Mouse (Mus musculus): ENCODE results near the gene Gpr132.

The Gpr132 gene

GRCm38 (mm10) chr12:112908991-112909390 lies 41.0 kb upstream of the Gpr132 start:
- 0 out of 2 replicates have a peak, but pooled peaks cover 3% of the 10 kb centered on the region for H3K27me3 ChIP-seq (ENCODE audit: insufficient read depth, low read length)
- peaks cover 48% of the 10 kb centered on the region for H3K4me1 ChIP-seq (replicated peaks; ENCODE audit: low read depth, low read length)
- no peaks in the 10 kb centered on the region for H3K9me3 ChIP-seq (ENCODE audit: low read length)
- H3K36me3 ChIP-seq (ENCODE audit: insufficient read depth, low read length) = peaks cover 67% of the 10 kb centered on the region
- TF ChIP-seq POU5F1 (IDR thresholded peaks at IDR 0.05; ENCODE audit: borderline replicate concordance, low read length) (no peak), CTCF (conservative IDR thresholded peaks at IDR 0.05; ENCODE audit: low read length) (no peak), NANOG (IDR thresholded peaks at IDR 0.05; ENCODE audit: borderline replicate concordance, low read length) (no peak)
- H3K4me3 ChIP-seq (replicated peaks; ENCODE audit: low read length) = peak overlapping the region; percentile 39; the same call in 1 of the 2 replicates

- no peak overlapping the region for H3K4me3 ChIP-seq (replicated peaks; ENCODE audit: low read length)
- peaks cover 28% of the 10 kb centered on the region for H3K36me3 ChIP-seq (ENCODE audit: insufficient read depth, low read length)
- TF ChIP-seq POU5F1 (IDR thresholded peaks at IDR 0.05; ENCODE audit: borderline replicate concordance, low read length) (no peak), CTCF (conservative IDR thresholded peaks at IDR 0.05; ENCODE audit: low read length) (no peak), NANOG (IDR thresholded peaks at IDR 0.05; ENCODE audit: borderline replicate concordance, low read length) (no peak)
- H3K9me3 ChIP-seq (ENCODE audit: low read length) = no peaks in the 10 kb centered on the region
- peaks cover 14% of the 10 kb centered on the region for H3K4me1 ChIP-seq (replicated peaks; ENCODE audit: low read depth, low read length)
- H3K27me3 ChIP-seq (ENCODE audit: insufficient read depth, low read length) = no peaks in the 10 kb centered on the region
These were observed 37.0 kb upstream of the Gpr132 start for GRCm38 (mm10) chr12:112905001-112905400.

GRCm38 (mm10) chr12:112903941-112904340 lies 35.9 kb upstream of the Gpr132 start:
- H3K36me3 ChIP-seq (ENCODE audit: insufficient read depth, low read length) = peaks cover 19% of the 10 kb centered on the region
- TF ChIP-seq POU5F1 (IDR thresholded peaks at IDR 0.05; ENCODE audit: borderline replicate concordance, low read length) (no peak), CTCF (conservative IDR thresholded peaks at IDR 0.05; ENCODE audit: low read length) (no peak), NANOG (IDR thresholded peaks at IDR 0.05; ENCODE audit: borderline replicate concordance, low read length) (no peak)
- H3K27me3 ChIP-seq (ENCODE audit: insufficient read depth, low read length) = no peaks in the 10 kb centered on the region

GRCm38 (mm10) chr12:112900641-112901040 lies 32.6 kb upstream of the Gpr132 start:
- H3K4me1 ChIP-seq (replicated peaks; ENCODE audit: low read depth, low read length) = peaks cover 9% of the 10 kb centered on the region; the same call in 1 of the 2 replicates
- H3K9me3 ChIP-seq (ENCODE audit: low read length) = peaks cover 2% of the 10 kb centered on the region; the same call in 1 of the 2 replicates
- TF ChIP-seq POU5F1 (IDR thresholded peaks at IDR 0.05; ENCODE audit: borderline replicate concordance, low read length) = no peak
- no peak for TF ChIP-seq NANOG (IDR thresholded peaks at IDR 0.05; ENCODE audit: borderline replicate concordance, low read length)
- no peak for TF ChIP-seq CTCF (conservative IDR thresholded peaks at IDR 0.05; ENCODE audit: low read length)
- no peak overlapping the region for H3K4me3 ChIP-seq (replicated peaks; ENCODE audit: low read length)
- 0 out of 2 replicates have a peak, but pooled peaks cover 2% of the 10 kb centered on the region for H3K27me3 ChIP-seq (ENCODE audit: insufficient read depth, low read length)
- no peaks in the 10 kb centered on the region for H3K36me3 ChIP-seq (ENCODE audit: insufficient read depth, low read length)

More at GRCm38 (mm10) chr12:112903941-112904340, 35.9 kb upstream of the Gpr132 start:
- no peaks in the 10 kb centered on the region for H3K9me3 ChIP-seq (ENCODE audit: low read length)
- peaks cover 4% of the 10 kb centered on the region for H3K4me1 ChIP-seq (replicated peaks; ENCODE audit: low read depth, low read length)
- H3K4me3 ChIP-seq (replicated peaks; ENCODE audit: low read length) = no peak overlapping the region

GRCm38 (mm10) chr12:112898960-112899359 lies 30.9 kb upstream of the Gpr132 start:
- Histone ChIP-seq H3K27me3 (ENCODE audit: insufficient read depth, low read length) (peaks cover 18% of the 10 kb centered on the region), H3K36me3 (ENCODE audit: insufficient read depth, low read length) (no peaks in the 10 kb centered on the region), H3K9me3 (ENCODE audit: low read length) (peaks cover 7% of the 10 kb centered on the region; the same call in 1 of the 2 replicates), H3K4me1 (replicated peaks; ENCODE audit: low read depth, low read length) (peaks cover 9% of the 10 kb centered on the region; the same call in 1 of the 2 replicates), H3K4me3 (replicated peaks; ENCODE audit: low read length) (no peak overlapping the region)
- TF ChIP-seq NANOG (IDR thresholded peaks at IDR 0.05; ENCODE audit: borderline replicate concordance, low read length) = no peak
- TF ChIP-seq POU5F1 (IDR thresholded peaks at IDR 0.05; ENCODE audit: borderline replicate concordance, low read length) = no peak
- no peak for TF ChIP-seq CTCF (conservative IDR thresholded peaks at IDR 0.05; ENCODE audit: low read length)

- TF ChIP-seq CTCF (conservative IDR thresholded peaks at IDR 0.05; ENCODE audit: low read length) = no peak
- no peak for TF ChIP-seq POU5F1 (IDR thresholded peaks at IDR 0.05; ENCODE audit: borderline replicate concordance, low read length)
- Histone ChIP-seq H3K4me3 (replicated peaks; ENCODE audit: low read length) (peak overlapping the region; percentile 35; the same call in 1 of the 2 replicates), H3K9me3 (ENCODE audit: low read length) (peaks cover 8% of the 10 kb centered on the region; the same call in 1 of the 2 replicates), H3K4me1 (replicated peaks; ENCODE audit: low read depth, low read length) (peaks cover 9% of the 10 kb centered on the region; the same call in 1 of the 2 replicates), H3K36me3 (ENCODE audit: insufficient read depth, low read length) (no peaks in the 10 kb centered on the region), H3K27me3 (ENCODE audit: insufficient read depth, low read length) (peaks cover 22% of the 10 kb centered on the region)
These were observed 30.3 kb upstream of the Gpr132 start for GRCm38 (mm10) chr12:112898351-112898750.

GRCm38 (mm10) chr12:112897522-112898212 lies 29.6 kb upstream of the Gpr132 start:
- no peak overlapping the region for H3K4me3 ChIP-seq (replicated peaks; ENCODE audit: low read length)
- peaks cover 9% of the 10 kb centered on the region; the same call in 1 of the 2 replicates for H3K4me1 ChIP-seq (replicated peaks; ENCODE audit: low read depth, low read length)
- TF ChIP-seq POU5F1 (IDR thresholded peaks at IDR 0.05; ENCODE audit: borderline replicate concordance, low read length) (no peak), CTCF (conservative IDR thresholded peaks at IDR 0.05; ENCODE audit: low read length) (no peak), NANOG (IDR thresholded peaks at IDR 0.05; ENCODE audit: borderline replicate concordance, low read length) (no peak)
- peaks cover 26% of the 10 kb centered on the region for H3K27me3 ChIP-seq (ENCODE audit: insufficient read depth, low read length)
- peaks cover 14% of the 10 kb centered on the region for H3K9me3 ChIP-seq (ENCODE audit: low read length)
- no peaks in the 10 kb centered on the region for H3K36me3 ChIP-seq (ENCODE audit: insufficient read depth, low read length)

GRCm38 (mm10) chr12:112894969-112895368 lies 26.9 kb upstream of the Gpr132 start:
- H3K4me3 ChIP-seq (replicated peaks; ENCODE audit: low read length) = no peak overlapping the region
- H3K9me3 ChIP-seq (ENCODE audit: low read length) = peaks cover 40% of the 10 kb centered on the region
- peaks cover 9% of the 10 kb centered on the region; the same call in 1 of the 2 replicates for H3K4me1 ChIP-seq (replicated peaks; ENCODE audit: low read depth, low read length)
- no peaks in the 10 kb centered on the region for H3K36me3 ChIP-seq (ENCODE audit: insufficient read depth, low read length)
- TF ChIP-seq POU5F1 (IDR thresholded peaks at IDR 0.05; ENCODE audit: borderline replicate concordance, low read length) = no peak
- no peak for TF ChIP-seq NANOG (IDR thresholded peaks at IDR 0.05; ENCODE audit: borderline replicate concordance, low read length)
- TF ChIP-seq CTCF (conservative IDR thresholded peaks at IDR 0.05; ENCODE audit: low read length) = no peak
- H3K27me3 ChIP-seq (ENCODE audit: insufficient read depth, low read length) = peaks cover 26% of the 10 kb centered on the region

All from E14TG2a.4 (cell line).